In genomic region chr1:74044421-74044820, GRCm38 (mm10) we compare ENCODE assay signal across 14 mouse cellular contexts.
A peak's percentile ranks its signal among the peaks of the same experiment; 100 is the strongest.
DNase-seq lines count a peak whose midpoint lies in the region; ATAC-seq and TF ChIP-seq lines count a peak whose summit lies in the region.
"Had no signal": no experiment of that assay in that cellular context is flagged by ENCODE, and none has a peak within 500 bp of the region (broad histone marks: within the 10 kb centered on the region; RNA-seq: fewer than 3 reads in every experiment).

No protein-coding gene starts in this region.

- no peak overlapping the region for H3K4me2 ChIP-seq in heart, embryonic 12.5 days
- H3K4me2 ChIP-seq: forebrain, embryonic 12.5 days; liver, embryonic 13.5 days; midbrain, embryonic 13.5 days had no signal

- H3K9ac ChIP-seq in heart, embryonic 12.5 days: no peak overlapping the region
- H3K9ac ChIP-seq: forebrain, embryonic 12.5 days; liver, embryonic 13.5 days; midbrain, embryonic 13.5 days had no signal

- WGBS in heart, embryonic 12.5 days: 62% methylated on average over 1 of the region's 1 CpGs

- H3K36me3 ChIP-seq in heart, embryonic 12.5 days: peaks cover 7% of the 10 kb centered on the region; the same call in 1 of the 2 replicates
- H3K36me3 ChIP-seq: forebrain, embryonic 12.5 days; G1E; liver, embryonic 13.5 days; midbrain, embryonic 13.5 days had no signal

- peaks cover 94% of the 10 kb centered on the region for H3K4me1 ChIP-seq in heart, embryonic 12.5 days (replicated peaks)
- peaks cover 31% of the 10 kb centered on the region for H3K4me1 ChIP-seq in embryonic fibroblast, embryonic 13.5 days (ENCODE audit: control insufficient read depth, insufficient read depth, low read length)

- no peak overlapping the region for H3K4me3 ChIP-seq in heart, embryonic 12.5 days
- no peak overlapping the region for H3K4me3 ChIP-seq in embryonic fibroblast, embryonic 13.5 days (ENCODE audit: insufficient read depth, low read length)
- H3K4me3 ChIP-seq: forebrain, embryonic 12.5 days; liver, embryonic 13.5 days; midbrain, embryonic 13.5 days had no signal

- H3K27me3 ChIP-seq in heart, embryonic 12.5 days (replicated peaks): no peaks in the 10 kb centered on the region
- H3K27me3 ChIP-seq: forebrain, embryonic 12.5 days; liver, embryonic 13.5 days; midbrain, embryonic 13.5 days had no signal

- peak; percentile 22 for DNase-seq in cerebellum, adult 11-12 months
- DNase-seq in heart, postnatal 36 days: no peak
- DNase-seq in 3134 (ENCODE audit: extremely low read depth, insufficient read length, low spot score): peak; percentile 43
- no peak for DNase-seq in natural killer cell, adult 2 months (ENCODE audit: low spot score in 2 of 2)
- DNase-seq in left cerebral cortex, adult 11 months (ENCODE audit: low spot score): no peak
- DNase-seq: liver, embryonic 13.5 days; thymus, adult 2 months had no signal

- no peak for TF ChIP-seq CTCF in embryonic fibroblast, embryonic 13.5 days (IDR thresholded peaks at IDR 0.05; ENCODE audit: borderline replicate concordance, insufficient read depth, low read length)

- no peak for TF ChIP-seq POLR2A in embryonic fibroblast, embryonic 13.5 days (IDR thresholded peaks at IDR 0.05; ENCODE audit: low read depth, low read length)

- peak overlapping the region; percentile 58 for H3K27ac ChIP-seq in heart, embryonic 12.5 days (ENCODE audit: poor library complexity, severe bottlenecking)
- H3K27ac ChIP-seq in embryonic fibroblast, embryonic 13.5 days (ENCODE audit: insufficient read depth, low read length): peak overlapping the region; percentile 86
- H3K27ac ChIP-seq: forebrain, embryonic 12.5 days; macrophage; midbrain, embryonic 13.5 days had no signal

- intact Hi-C loops in heart, postnatal 36 days (cut with DNase I): no loop called here

- no peak for ATAC-seq in cerebellum, adult (ENCODE audit: insufficient number of reproducible peaks, low FRiP score, low TSS enrichment)
- ATAC-seq in heart, embryonic 12.5 days (ENCODE audit: insufficient number of reproducible peaks, low FRiP score): no peak
- ATAC-seq: midbrain, embryonic 13.5 days had no signal

- H3K9me3 ChIP-seq in heart, embryonic 12.5 days (replicated peaks): no peaks in the 10 kb centered on the region
- H3K9me3 ChIP-seq: forebrain, embryonic 12.5 days; G1E; liver, embryonic 13.5 days; midbrain, embryonic 13.5 days had no signal

Comparison
In these comparisons a context has a peak if more than half of its experiments do, and no peak if none do; other contexts are left out.
1. DNase-seq: peak in cerebellum, adult 11-12 months (single experiment) and 3134 (single experiment); none in heart, postnatal 36 days (0 of 2), natural killer cell, adult 2 months (0 of 2) and left cerebral cortex, adult 11 months (single experiment).